Mouse (Mus musculus): ENCODE results near the gene Ccdc182.

- TF ChIP-seq CTCF (IDR thresholded peaks at IDR 0.05; ENCODE audit: control insufficient read depth, insufficient read depth, low read length) (no peak), POLR2A (IDR thresholded peaks at IDR 0.05; ENCODE audit: borderline replicate concordance, control insufficient read depth, low read depth, low read length) (no peak)
Measured at GRCm38 (mm10) chr11:88293631-88294393, at the start of gene Ccdc182.
